Mouse (Mus musculus): ENCODE results near the gene Foxd1. TPM values are rescaled to one million over a fixed set of nuclear protein-coding genes. Genes with fewer than 3 reads are reported as not detected.

The Foxd1 gene
- total RNA-seq, 2 experiments from 2014 or later: 0.14 to 0.24 TPM

DNA sequence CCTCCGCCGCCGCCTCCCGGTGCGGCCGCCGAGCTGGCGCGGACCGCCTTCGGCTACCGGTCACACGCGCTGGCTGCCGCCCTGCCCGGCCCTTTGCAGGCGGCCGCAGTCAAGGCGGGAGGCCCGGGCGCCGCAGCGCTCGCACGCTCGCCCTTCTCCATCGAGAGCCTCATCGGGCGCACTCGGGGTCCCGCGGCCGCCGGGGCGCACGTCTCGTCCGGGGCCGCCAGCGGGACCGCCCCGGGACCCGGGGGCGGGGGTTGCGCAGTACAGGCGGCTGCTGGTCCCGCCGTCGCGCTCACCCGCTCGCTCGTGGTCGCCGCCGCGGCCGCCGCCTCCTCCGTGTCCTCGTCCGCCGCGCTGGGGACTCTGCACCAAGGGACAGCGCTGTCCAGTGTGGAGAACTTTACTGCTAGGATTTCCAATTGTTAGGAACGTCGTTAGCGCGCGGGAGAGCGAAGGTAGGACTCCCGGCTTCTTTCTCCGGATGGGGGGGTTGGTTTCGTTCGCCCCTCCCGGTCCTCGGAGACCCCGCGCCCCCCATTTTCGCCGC lies 1.6 kb downstream of the Foxd1 start:
- peak; percentile 31 for DNase-seq

- no peak for DNase-seq
These were observed 2.3 kb downstream of the Foxd1 start for GRCm38 (mm10) chr13:98356176-98356972.

DNA sequence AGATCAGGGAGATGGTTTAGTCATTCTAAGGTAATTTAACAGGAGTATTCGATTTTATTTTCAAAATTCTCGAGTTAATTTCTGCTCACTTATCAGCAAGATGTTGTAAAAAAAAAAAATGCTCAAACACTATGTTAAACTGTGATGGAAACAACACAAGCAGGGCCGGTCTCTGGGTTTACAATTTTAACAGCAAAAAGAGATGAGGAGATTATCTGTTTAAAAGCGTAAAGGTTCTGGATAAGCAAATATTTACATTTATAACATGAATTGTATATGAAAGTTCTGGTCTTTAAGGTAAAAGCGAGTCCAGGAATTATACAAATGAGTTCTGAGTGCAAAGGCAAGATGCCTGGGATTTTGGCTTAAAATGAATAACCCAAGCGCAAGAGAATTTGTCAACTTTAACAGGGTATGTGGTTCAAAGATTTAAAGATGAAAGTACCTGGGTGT lies 3.0 kb downstream of the Foxd1 start:
- DNase-seq: no peak

- no peak for DNase-seq
These were observed 3.7 kb downstream of the Foxd1 start for GRCm38 (mm10) chr13:98357433-98358423.

DNA sequence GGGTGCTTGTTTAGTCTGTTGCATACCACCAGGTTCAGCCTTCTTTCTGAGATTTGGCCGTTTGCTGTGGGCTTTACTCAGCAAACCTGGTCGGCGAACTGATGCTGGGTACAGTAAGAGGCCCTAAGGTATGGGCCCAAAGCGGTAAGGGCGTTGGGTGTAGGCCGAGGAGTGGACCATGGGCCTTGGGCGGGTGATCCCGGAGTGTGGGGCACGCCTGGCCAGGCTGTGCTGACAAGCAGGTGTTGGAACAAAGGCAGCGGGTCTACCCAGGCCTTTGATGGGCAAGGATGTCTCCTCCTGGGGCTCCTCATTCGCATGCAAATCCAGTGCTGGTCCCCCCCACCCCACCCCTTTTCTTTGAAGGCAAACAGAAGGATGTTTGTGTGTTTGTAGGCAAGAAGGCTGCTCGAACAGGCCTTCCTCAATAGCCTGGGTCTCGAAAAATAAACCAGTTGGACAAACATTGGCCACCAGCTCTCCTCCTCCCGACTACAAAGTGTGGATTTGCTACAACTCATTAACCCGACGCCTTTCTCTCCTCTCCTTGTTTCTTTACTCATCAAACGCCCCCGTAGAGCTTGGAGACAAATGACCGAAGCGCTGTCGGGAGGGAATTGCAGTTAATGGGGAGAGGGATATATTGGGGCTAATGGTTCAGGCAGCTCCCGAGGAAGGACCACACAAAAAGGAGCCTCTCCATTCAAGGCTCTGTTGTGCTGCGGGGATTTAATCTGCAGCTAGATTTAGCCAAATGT lies 4.6 kb downstream of the Foxd1 start:
- DNase-seq: no peak

DNA sequence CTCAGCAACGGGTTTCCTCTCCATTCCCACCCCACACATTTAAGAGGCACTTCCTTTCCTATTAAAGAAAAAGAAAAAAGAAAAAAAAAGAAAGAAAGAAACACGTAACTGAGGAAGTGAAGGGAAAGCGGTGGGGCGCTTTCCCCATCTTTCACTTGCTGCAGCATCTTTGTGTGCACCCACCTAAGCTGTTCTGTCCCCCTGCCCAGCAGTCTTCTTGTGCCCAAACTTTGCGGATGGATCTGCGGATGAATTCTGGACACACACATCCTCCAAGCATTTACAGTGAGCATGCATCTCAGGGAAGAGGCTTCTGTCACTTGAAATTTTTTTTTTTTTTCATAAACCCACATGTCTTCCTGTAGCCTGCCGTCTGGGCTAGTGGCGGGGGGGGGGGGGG lies 5.3 kb downstream of the Foxd1 start:
- DNase-seq: no peak

DNA sequence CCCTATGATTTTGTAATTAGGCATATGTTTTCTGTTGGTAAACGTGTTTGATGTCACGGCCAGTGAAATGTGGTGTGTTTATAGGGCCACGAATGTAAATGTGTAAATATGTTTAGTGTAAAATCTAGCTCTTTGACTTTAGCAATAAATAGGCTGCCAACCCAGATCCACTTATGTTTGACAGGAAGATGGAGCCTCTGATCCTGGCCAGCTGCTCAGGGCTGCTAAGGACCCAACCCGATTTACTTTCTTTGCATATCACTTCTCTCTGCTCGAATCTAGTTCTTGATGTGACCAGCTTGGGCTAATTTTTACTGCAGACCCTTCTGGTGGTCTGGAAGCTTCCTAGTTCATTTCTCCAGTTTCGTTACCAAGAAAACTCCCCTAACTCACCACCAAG lies 6.3 kb downstream of the Foxd1 start:
- DNase-seq: no peak

DNA sequence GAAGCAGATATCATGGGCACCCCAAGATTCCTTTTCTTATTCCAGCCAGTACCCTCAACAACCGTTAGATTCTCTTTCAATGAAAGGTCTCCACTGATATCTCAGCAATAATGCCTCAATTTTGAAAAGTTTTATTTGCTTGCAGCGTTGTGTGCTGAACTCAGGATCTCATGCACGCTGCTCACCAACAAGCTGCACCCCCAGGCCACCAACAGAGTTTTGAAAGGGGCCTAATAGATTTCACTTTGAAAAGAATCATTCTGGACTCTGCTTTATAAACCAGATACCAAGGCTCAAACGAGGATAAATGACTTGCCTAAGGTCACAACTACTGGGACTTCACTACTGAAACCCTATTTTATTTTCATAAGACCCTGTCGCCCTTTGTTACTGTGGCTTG lies 7.1 kb downstream of the Foxd1 start:
- no peak for DNase-seq

- no peak for DNase-seq
These were observed 9.0 kb downstream of the Foxd1 start for GRCm38 (mm10) chr13:98363046-98363445.

DNA sequence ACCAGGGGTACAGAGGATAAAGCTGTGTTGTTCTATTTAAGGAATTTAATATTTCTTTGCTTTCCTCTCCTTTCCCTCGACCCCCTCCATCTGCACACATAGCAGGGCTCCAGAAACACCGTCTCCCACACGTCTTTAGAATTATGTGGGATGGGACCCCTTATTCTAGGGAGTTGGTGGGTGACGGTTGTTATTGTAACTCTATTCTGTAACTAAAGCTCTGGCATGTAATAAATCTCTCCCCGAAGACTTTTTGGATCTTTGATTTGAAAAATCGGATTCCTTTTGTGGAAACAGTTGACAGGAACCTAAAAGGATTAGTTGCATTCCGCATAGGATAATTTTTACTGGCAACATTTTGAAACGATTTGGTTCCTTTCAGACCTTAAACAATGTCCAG lies 11.0 kb downstream of the Foxd1 start:
- DNase-seq: no peak

DNA sequence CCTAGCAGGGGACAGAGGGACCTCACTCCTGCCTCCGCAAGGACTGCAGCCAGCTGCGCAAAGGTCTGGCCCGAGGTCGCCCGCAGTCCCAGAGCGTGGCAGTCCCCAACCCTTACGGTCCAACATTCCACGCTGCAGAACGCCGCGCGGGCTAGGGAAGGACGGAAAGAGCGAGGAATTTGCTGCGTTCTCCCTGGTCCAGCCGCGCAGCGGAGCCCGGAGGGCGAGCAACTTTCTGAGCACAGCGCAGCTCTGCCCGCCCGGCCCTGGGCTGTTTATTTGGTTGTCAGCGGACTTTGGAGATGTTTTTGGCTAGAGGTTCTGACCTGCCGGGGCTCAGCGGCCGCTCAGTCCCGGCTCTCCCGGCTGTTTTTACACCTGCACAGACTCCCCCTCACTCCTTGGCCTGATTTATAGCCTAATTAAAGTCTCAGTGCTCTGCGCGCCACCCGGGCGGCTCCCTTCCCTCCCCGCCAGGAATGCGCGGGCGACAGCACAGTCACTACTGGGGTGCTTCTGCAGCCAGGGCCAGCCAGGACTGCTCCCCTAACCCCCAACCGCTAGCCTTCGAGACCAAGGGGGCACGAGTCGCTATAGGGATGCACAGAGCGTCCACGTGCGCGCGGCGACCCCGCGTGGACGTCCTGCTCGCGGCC lies 11.9 kb downstream of the Foxd1 start:
- peak; percentile 19 for DNase-seq

GRCm38 (mm10) chr13:98366469-98367275 lies 12.6 kb downstream of the Foxd1 start:
- no peak for DNase-seq

- no peak for DNase-seq
These were observed 13.6 kb downstream of the Foxd1 start for GRCm38 (mm10) chr13:98367601-98368000.

GRCm38 (mm10) chr13:98369046-98369445 lies 15.0 kb downstream of the Foxd1 start:
- no peak for DNase-seq

GRCm38 (mm10) chr13:98374560-98374959 lies 20.5 kb downstream of the Foxd1 start:
- no peak for DNase-seq

DNA sequence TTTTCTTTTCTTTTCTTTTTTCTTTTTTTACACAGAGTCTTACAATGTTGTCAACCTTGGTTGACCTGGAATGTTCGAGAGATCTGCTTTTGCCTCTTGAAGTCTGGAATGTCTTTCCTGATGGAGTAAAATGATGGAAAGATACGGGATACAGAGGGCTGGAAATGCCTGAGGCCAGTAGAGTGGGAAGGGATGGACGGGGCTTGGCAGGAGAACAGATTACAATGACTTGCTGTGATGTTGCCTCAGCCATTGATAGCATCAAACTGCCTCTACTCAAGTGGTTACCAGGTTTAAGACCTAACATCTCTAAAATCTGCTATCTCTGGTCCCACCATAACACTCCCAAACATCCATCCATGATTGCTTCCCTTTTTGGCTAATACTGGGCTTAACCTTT lies 20.9 kb downstream of the Foxd1 start:
- no peak for DNase-seq

- DNase-seq: no peak
These were observed 23.7 kb downstream of the Foxd1 start for GRCm38 (mm10) chr13:98377746-98378145.

DNA sequence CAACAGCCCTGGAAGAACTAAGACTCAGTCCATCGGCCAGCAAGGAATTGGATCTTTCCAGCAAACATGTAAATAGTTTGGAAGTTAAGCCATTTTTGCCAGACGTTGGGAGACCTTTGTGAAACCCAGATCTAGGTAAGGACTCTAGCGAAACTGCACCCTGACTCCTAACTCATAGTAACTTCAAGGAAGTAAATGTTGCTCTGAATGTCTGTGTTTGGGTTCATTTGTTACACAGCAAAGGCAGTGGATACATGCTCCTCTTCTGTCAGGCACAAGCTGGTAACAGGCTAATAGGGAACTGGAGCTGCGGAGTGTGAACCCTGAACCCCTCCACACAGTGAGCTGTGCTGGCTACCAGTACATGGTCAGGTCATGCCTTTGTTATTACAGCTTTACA lies 28.7 kb downstream of the Foxd1 start:
- DNase-seq: no peak

GRCm38 (mm10) chr13:98383911-98384498 lies 30.0 kb downstream of the Foxd1 start:
- no peak for DNase-seq

- no peak for DNase-seq
These were observed 31.8 kb downstream of the Foxd1 start for GRCm38 (mm10) chr13:98385877-98386276.
